Mouse (Mus musculus): ENCODE data around the gene Cga. TPM values are rescaled to one million over a fixed set of nuclear protein-coding genes. Genes with fewer than 3 reads are reported as not detected.

Gene Cga
- 0.31 and 0.37 TPM in 2 replicates for polyA plus RNA-seq (2015; fragmentation: Nextera tagmentation; extraction: Ambion mirVana)

- ATAC-seq (ENCODE audit: low FRiP score), result no peak
- Histone ChIP-seq H3K9ac (replicated peaks) (no peak within 1 kb of the TSS), H3K4me3 (replicated peaks) (no peak within 1 kb of the TSS), H3K9me3 (replicated peaks) (no peaks in the 10 kb centered on the region), H3K27me3 (replicated peaks) (no peaks in the 10 kb centered on the region), H3K36me3 (no peaks in the 10 kb centered on the region), H3K27ac (replicated peaks) (no peak within 1 kb of the TSS), H3K4me1 (no peaks in the 10 kb centered on the region), H3K4me2 (no peak within 1 kb of the TSS)
- WGBS, result 72% methylated on average over 1 of the region's 1 CpGs
Measured at GRCm38 (mm10) chr4:34893479-34893878, at the start of gene Cga. TSS of gene Cga (plus strand) at chr4:34893779.

GRCm38 (mm10) chr4:34843839-34844238, 49.7 kb upstream of the Cga start:
- Histone ChIP-seq H3K36me3 (no peaks in the 10 kb centered on the region), H3K9me3 (replicated peaks) (no peaks in the 10 kb centered on the region), H3K4me3 (replicated peaks) (no peak overlapping the region), H3K27ac (replicated peaks) (no peak overlapping the region), H3K9ac (replicated peaks) (no peak overlapping the region), H3K4me1 (peaks cover 19% of the 10 kb centered on the region), H3K4me2 (no peak overlapping the region), H3K27me3 (replicated peaks) (no peaks in the 10 kb centered on the region)
- no peak for ATAC-seq (ENCODE audit: low FRiP score)
- whole genome bisulfite sequencing, result 98% methylated on average over 1 of the region's 1 CpGs

- no peak overlapping the region for H3K27ac ChIP-seq (replicated peaks)
- H3K4me2 ChIP-seq, result no peak overlapping the region
- no peak overlapping the region for H3K4me3 ChIP-seq (replicated peaks)
- peaks cover 18% of the 10 kb centered on the region for H3K4me1 ChIP-seq
- H3K36me3 ChIP-seq, result peaks cover 5% of the 10 kb centered on the region; the same call in 1 of the 2 replicates
- no peak overlapping the region for H3K9ac ChIP-seq (replicated peaks)
- WGBS, result 93% methylated on average over 6 of the region's 6 CpGs
- H3K9me3 ChIP-seq (replicated peaks), result no peaks in the 10 kb centered on the region
- no peaks in the 10 kb centered on the region for H3K27me3 ChIP-seq (replicated peaks)
- ATAC-seq (ENCODE audit: low FRiP score), result no peak
Measured at GRCm38 (mm10) chr4:34847679-34848309, 45.8 kb upstream of the Cga start.

- ATAC-seq (ENCODE audit: low FRiP score), result no peak
- Histone ChIP-seq H3K4me1 (peaks cover 5% of the 10 kb centered on the region; the same call in 1 of the 2 replicates), H3K9ac (replicated peaks) (no peak overlapping the region), H3K4me3 (replicated peaks) (no peak overlapping the region), H3K9me3 (replicated peaks) (no peaks in the 10 kb centered on the region), H3K27ac (replicated peaks) (no peak overlapping the region), H3K4me2 (no peak overlapping the region), H3K27me3 (replicated peaks) (no peaks in the 10 kb centered on the region), H3K36me3 (peaks cover 5% of the 10 kb centered on the region; the same call in 1 of the 2 replicates)
- WGBS, result 90% methylated on average over 2 of the region's 2 CpGs
Measured at GRCm38 (mm10) chr4:34850156-34850555, 43.4 kb upstream of the Cga start.

GRCm38 (mm10) chr4:34852051-34852450, 41.5 kb upstream of the Cga start:
- Histone ChIP-seq H3K27me3 (replicated peaks) (no peaks in the 10 kb centered on the region), H3K9me3 (replicated peaks) (no peaks in the 10 kb centered on the region), H3K4me3 (replicated peaks) (no peak overlapping the region), H3K4me1 (peaks cover 8% of the 10 kb centered on the region; the same call in 1 of the 2 replicates), H3K36me3 (peaks cover 5% of the 10 kb centered on the region; the same call in 1 of the 2 replicates), H3K27ac (replicated peaks) (no peak overlapping the region), H3K4me2 (no peak overlapping the region), H3K9ac (replicated peaks) (no peak overlapping the region)
- WGBS, result 97% methylated on average over 7 of the region's 7 CpGs
- no peak for ATAC-seq (ENCODE audit: low FRiP score)

GRCm38 (mm10) chr4:34855966-34856365, 37.6 kb upstream of the Cga start:
- no peaks in the 10 kb centered on the region for H3K9me3 ChIP-seq (replicated peaks)
- WGBS, result 9% methylated on average over 1 of the region's 1 CpGs
- H3K27me3 ChIP-seq (replicated peaks), result no peaks in the 10 kb centered on the region
- no peak overlapping the region for H3K9ac ChIP-seq (replicated peaks)
- H3K27ac ChIP-seq (replicated peaks), result no peak overlapping the region
- H3K4me2 ChIP-seq, result no peak overlapping the region
- no peak overlapping the region for H3K4me3 ChIP-seq (replicated peaks)
- ATAC-seq (ENCODE audit: low FRiP score), result no peak
- H3K36me3 ChIP-seq, result peaks cover 5% of the 10 kb centered on the region; the same call in 1 of the 2 replicates
- H3K4me1 ChIP-seq, result peaks cover 15% of the 10 kb centered on the region; the same call in 1 of the 2 replicates

GRCm38 (mm10) chr4:34858903-34859302, 34.7 kb upstream of the Cga start:
- no peak overlapping the region for H3K27ac ChIP-seq (replicated peaks)
- H3K4me2 ChIP-seq, result no peak overlapping the region
- H3K4me1 ChIP-seq, result peaks cover 15% of the 10 kb centered on the region; the same call in 1 of the 2 replicates
- no peaks in the 10 kb centered on the region for H3K9me3 ChIP-seq (replicated peaks)
- ATAC-seq (ENCODE audit: low FRiP score), result no peak
- 93% methylated on average over 3 of the region's 3 CpGs for WGBS
- H3K27me3 ChIP-seq (replicated peaks), result no peaks in the 10 kb centered on the region
- no peak overlapping the region for H3K9ac ChIP-seq (replicated peaks)
- no peak overlapping the region for H3K4me3 ChIP-seq (replicated peaks)
- no peaks in the 10 kb centered on the region for H3K36me3 ChIP-seq

- WGBS, result 98% methylated on average over 3 of the region's 3 CpGs
- H3K4me1 ChIP-seq, result peaks cover 15% of the 10 kb centered on the region; the same call in 1 of the 2 replicates
- no peak overlapping the region for H3K4me3 ChIP-seq (replicated peaks)
- H3K36me3 ChIP-seq, result no peaks in the 10 kb centered on the region
- H3K27ac ChIP-seq (replicated peaks), result no peak overlapping the region
- no peak for ATAC-seq (ENCODE audit: low FRiP score)
- H3K9ac ChIP-seq (replicated peaks), result no peak overlapping the region
- no peaks in the 10 kb centered on the region for H3K9me3 ChIP-seq (replicated peaks)
- no peaks in the 10 kb centered on the region for H3K27me3 ChIP-seq (replicated peaks)
- no peak overlapping the region for H3K4me2 ChIP-seq
Measured at GRCm38 (mm10) chr4:34859416-34859815, 34.2 kb upstream of the Cga start.

GRCm38 (mm10) chr4:34861438-34861837, 32.1 kb upstream of the Cga start:
- H3K27me3 ChIP-seq (replicated peaks), result no peaks in the 10 kb centered on the region
- H3K4me2 ChIP-seq, result no peak overlapping the region
- no peak overlapping the region for H3K27ac ChIP-seq (replicated peaks)
- 87% methylated on average over 3 of the region's 3 CpGs for WGBS
- peaks cover 19% of the 10 kb centered on the region; the same call in 1 of the 2 replicates for H3K4me1 ChIP-seq
- no peak overlapping the region for H3K4me3 ChIP-seq (replicated peaks)
- H3K36me3 ChIP-seq, result no peaks in the 10 kb centered on the region
- no peaks in the 10 kb centered on the region for H3K9me3 ChIP-seq (replicated peaks)
- ATAC-seq (ENCODE audit: low FRiP score), result no peak
- H3K9ac ChIP-seq (replicated peaks), result no peak overlapping the region

- no peaks in the 10 kb centered on the region for H3K9me3 ChIP-seq (replicated peaks)
- peaks cover 23% of the 10 kb centered on the region for H3K4me1 ChIP-seq
- no peak overlapping the region for H3K4me3 ChIP-seq (replicated peaks)
- H3K36me3 ChIP-seq, result no peaks in the 10 kb centered on the region
- H3K9ac ChIP-seq (replicated peaks), result no peak overlapping the region
- no peaks in the 10 kb centered on the region for H3K27me3 ChIP-seq (replicated peaks)
- H3K4me2 ChIP-seq, result no peak overlapping the region
- WGBS, result 94% methylated on average over 3 of the region's 3 CpGs
- H3K27ac ChIP-seq (replicated peaks), result no peak overlapping the region
- ATAC-seq (ENCODE audit: low FRiP score), result no peak
Measured at GRCm38 (mm10) chr4:34869813-34870212, 23.8 kb upstream of the Cga start.

GRCm38 (mm10) chr4:34872896-34873495, 20.6 kb upstream of the Cga start:
- Histone ChIP-seq H3K9ac (replicated peaks) (no peak overlapping the region), H3K9me3 (replicated peaks) (no peaks in the 10 kb centered on the region), H3K4me2 (no peak overlapping the region), H3K36me3 (peaks cover 7% of the 10 kb centered on the region; the same call in 1 of the 2 replicates), H3K27me3 (replicated peaks) (no peaks in the 10 kb centered on the region), H3K4me3 (replicated peaks) (no peak overlapping the region), H3K4me1 (peaks cover 21% of the 10 kb centered on the region), H3K27ac (replicated peaks) (no peak overlapping the region)
- 90% methylated on average over 4 of the region's 4 CpGs for WGBS
- ATAC-seq (ENCODE audit: low FRiP score), result no peak

- Histone ChIP-seq H3K4me1 (peaks cover 21% of the 10 kb centered on the region), H3K27ac (replicated peaks) (no peak overlapping the region), H3K9ac (replicated peaks) (no peak overlapping the region), H3K4me3 (replicated peaks) (no peak overlapping the region), H3K27me3 (replicated peaks) (no peaks in the 10 kb centered on the region), H3K4me2 (no peak overlapping the region), H3K36me3 (peaks cover 7% of the 10 kb centered on the region; the same call in 1 of the 2 replicates), H3K9me3 (replicated peaks) (no peaks in the 10 kb centered on the region)
- no peak for ATAC-seq (ENCODE audit: low FRiP score)
- WGBS, result 46% methylated on average over 1 of the region's 1 CpGs
Measured at GRCm38 (mm10) chr4:34874234-34874633, 19.3 kb upstream of the Cga start.
